17 mouse cellular contexts compared by ENCODE assay signal in the genomic region with DNA sequence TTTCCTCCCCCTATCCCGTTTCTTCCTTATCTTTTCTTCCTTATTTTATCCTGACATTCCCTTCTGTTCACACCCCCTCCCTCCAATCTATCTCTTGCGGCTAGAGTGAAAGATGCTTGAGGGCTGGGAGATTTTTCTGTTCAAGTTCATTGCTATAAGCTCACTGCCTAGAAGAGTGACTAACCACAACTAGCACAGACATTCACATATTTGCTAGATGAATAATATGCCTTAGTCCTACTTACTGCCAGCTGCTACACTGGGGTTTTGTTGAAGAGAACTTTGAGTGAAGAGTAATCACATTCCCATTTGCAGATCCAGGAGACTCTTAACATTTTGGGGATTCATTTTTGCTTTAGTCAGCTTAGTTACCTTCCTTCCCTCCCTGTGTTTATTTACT.
"Had no signal": no experiment of that assay in that cellular context is flagged by ENCODE, and none has a peak within 500 bp of the region (broad histone marks: within the 10 kb centered on the region; RNA-seq: fewer than 3 reads in every experiment).

No protein-coding gene starts in this region.

- H3K4me2 ChIP-seq: limb, embryonic 12.5 days; limb, embryonic 15.5 days; liver, embryonic 11.5 days; liver, embryonic 15.5 days; midbrain, embryonic 12.5 days; midbrain, embryonic 15.5 days; neural tube, embryonic 13.5 days had no signal

- H3K9me3 ChIP-seq: limb, embryonic 12.5 days; limb, embryonic 15.5 days; liver, embryonic 15.5 days; midbrain, embryonic 12.5 days; midbrain, embryonic 15.5 days; neural tube, embryonic 13.5 days had no signal

- H3K36me3 ChIP-seq: limb, embryonic 12.5 days; limb, embryonic 15.5 days; liver, embryonic 15.5 days; midbrain, embryonic 12.5 days; midbrain, embryonic 15.5 days; neural tube, embryonic 13.5 days had no signal

- H3K9ac ChIP-seq: limb, embryonic 12.5 days; limb, embryonic 15.5 days; liver, embryonic 15.5 days; midbrain, embryonic 12.5 days; midbrain, embryonic 15.5 days; neural tube, embryonic 13.5 days had no signal

- H3K4me3 ChIP-seq: limb, embryonic 12.5 days; limb, embryonic 15.5 days; liver, embryonic 15.5 days; midbrain, embryonic 12.5 days; midbrain, embryonic 15.5 days; neural tube, embryonic 13.5 days had no signal

- DNase-seq: kidney, adult 18-20 months; kidney, postnatal 25 days; left cerebral cortex, postnatal 4 days; lung, adult 18-20 months; lung, postnatal 14 days; thymus, adult 2 months; thymus, postnatal 14 days; thymus, postnatal 4 days had no signal

- ATAC-seq: midbrain, embryonic 15.5 days had no signal

- H3K27ac ChIP-seq: kidney, postnatal 0 days; limb, embryonic 12.5 days; limb, embryonic 15.5 days; liver, embryonic 15.5 days; macrophage; midbrain, embryonic 12.5 days; midbrain, embryonic 15.5 days; neural tube, embryonic 13.5 days had no signal

- H3K27me3 ChIP-seq: midbrain, embryonic 15.5 days; neural tube, embryonic 13.5 days had no signal
